Mouse (Mus musculus) monocyte, adult 5-6 weeks (primary cell): Measurements from ENCODE around the gene 5031439G07Rik. TPM values are rescaled to one million over a fixed set of nuclear protein-coding genes. Genes with fewer than 3 reads are reported as not detected.
"Not testable (repeated sequence)": the region's sequence is repeated elsewhere in the genome, so short reads cannot be mapped to it uniquely, and the experiment has no call there.

Experiments
- ATAC-seq: fragments of 153-309, 156-312 bp; replicated peaks from 2 replicates; pipeline ENCODE4 v1.8.0; 2017; ENCODE audit warnings: mild to moderate bottlenecking; ENCODE audit not compliant: low TSS enrichment, insufficient number of reproducible peaks, severe bottlenecking, poor library complexity, low FRiP score
- total RNA-seq: library from RNA; stranded (forward); fragments of 200-1000, 200-491, 200-594 nt; gene quantifications from 3 replicates; pipeline ENCODE4 v1.2.3, GENCODE M21; 2017

The 5031439G07Rik gene
- total RNA-seq = 45.7 to 67.3 TPM (median 62.2 TPM) in 3 replicates

DNA sequence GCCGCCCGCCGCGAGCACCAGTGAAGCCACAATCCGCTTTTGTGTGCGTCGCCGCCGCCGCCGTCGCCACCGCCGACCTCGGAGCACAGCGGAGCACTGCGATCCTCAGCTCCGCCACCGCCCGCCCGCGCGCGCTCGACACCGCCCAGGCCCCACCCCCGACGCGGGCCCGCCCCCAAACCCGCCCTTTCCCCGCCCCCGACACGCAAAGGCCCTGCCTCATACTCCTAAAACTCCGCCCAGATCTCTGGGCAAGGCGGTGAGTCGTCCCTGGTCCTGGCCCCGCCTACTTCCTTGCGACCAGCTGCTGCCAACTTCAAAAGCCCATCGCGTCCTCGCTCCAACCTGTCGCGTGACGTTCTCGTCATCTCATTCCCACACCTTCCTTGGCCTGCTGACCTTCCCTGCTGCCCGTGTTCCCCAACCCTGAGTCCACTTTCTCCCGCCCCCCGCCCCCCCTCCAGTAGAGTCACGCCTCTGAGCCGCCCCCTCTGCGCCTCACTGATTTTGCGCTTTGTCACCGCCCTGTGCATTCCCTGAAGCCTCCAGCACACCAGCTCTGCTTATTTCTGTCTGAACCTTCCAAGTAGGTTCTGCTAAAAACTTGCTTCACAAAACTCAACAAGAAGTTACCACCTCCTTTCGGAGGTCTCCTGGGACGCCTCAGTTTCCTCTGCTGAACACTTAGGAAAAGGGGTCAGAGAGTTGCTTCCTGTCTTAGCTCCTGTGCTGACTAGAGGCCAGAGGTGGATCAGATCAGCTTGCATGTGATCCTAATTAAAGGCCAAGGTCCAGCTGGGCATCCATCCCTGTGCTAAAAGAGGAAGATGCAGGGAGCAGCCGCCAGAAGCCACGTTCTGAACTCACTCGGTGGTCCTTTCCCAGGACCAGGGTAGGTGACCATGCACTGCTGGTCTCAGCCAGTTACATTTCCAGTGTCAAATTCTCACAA lies at the start of gene 5031439G07Rik:
5031439G07Rik (minus strand) TSS at position 678 of the 952 bp plus-strand sequence.
- peak; percentile 91 for ATAC-seq

DNA sequence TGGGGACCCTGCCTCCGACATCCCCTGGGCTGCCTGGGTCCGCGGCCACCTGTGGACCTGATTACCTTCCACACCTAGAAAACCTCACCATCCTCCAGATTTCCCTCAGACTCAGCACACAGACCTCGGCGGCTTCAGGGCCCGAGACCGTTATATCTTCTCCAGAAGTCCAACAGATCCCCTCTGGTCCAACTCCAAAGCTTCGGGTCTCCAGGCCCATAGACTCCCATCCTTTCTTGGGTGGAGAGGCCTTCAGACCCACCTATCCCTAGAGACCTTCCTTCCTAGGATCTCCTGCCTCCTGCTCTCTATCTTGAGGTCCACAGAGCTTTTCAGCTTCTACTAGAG lies 49.0 kb upstream of the 5031439G07Rik start:
- ATAC-seq = no peak

DNA sequence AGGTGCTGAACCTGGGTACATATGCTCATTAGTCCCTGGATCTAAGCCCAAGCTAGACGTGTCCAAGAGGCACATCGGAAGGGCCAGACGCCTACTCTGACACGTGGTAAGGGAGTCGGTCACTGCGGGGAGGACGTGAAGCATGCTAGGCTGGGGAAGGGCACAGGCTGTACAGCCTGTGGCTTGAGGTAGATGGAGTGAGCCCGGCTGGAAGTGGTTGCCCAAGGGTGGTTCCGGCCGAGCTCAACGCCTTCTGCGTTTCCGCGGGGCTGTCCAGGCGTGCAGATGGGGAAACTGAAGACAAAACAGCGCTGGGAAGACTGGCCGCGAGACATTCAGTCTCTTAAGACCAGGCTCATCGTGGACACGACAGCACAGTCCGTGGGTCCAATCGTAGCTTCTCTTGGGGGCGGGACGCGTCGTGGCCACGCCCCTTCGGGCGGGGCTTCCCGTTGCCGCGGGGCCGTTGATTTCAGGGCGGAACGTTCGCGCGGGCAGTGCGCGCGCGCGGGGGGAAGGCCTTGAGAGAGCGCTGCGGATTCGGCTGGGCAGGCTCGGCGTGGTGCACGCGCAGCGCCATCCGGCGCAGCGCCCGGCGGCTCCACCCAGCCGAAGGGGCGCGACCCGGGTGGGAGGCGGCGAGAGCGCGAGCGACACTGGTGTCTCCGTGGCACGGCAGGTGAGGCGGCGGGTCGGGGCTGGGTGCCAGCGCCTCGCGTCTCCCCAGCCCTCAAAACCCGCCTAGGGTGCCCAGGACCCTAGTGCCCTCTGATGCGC lies 48.4 kb upstream of the 5031439G07Rik start:
- ATAC-seq = peak; percentile 89

DNA sequence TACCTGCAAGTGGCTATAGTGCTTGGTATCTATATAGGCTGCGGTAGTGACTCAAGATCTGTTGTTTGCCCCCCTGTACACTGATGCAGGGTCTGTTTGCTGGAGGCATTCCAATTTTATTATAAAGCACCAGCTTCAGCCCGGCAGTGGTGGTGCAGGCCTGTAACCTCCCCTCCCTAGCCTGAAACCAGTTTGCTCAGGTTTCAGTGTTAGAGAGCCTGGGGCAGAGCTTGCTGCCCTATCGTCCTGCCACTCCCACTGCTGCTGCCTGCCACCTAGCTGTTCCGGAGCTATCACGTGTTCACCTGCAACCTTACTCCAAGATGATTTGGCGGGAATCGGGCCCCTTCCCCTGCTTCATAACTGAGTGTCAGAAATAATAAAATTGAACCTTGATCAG lies 45.6 kb upstream of the 5031439G07Rik start:
- ATAC-seq = not testable (repeated sequence)

DNA sequence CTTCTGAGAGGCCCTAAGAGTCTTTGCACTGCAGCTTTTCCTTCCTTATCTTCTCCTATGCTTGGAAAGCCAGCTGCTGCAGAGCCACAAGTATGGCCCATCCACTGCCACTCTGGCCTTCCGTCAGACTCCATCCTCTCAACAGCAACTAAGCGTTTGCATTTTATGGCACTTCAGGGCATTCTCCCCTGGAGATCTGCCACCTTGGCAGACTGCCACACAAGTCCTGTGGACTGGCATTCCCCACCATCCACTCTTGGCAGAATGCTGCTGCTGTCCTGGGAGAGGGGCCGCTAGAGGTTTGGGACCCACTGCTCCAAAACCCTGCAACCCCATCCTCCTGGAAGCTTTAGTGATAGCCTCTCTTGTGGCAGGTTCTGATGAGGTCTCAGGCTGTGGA lies 43.5 kb upstream of the 5031439G07Rik start:
- no peak for ATAC-seq

DNA sequence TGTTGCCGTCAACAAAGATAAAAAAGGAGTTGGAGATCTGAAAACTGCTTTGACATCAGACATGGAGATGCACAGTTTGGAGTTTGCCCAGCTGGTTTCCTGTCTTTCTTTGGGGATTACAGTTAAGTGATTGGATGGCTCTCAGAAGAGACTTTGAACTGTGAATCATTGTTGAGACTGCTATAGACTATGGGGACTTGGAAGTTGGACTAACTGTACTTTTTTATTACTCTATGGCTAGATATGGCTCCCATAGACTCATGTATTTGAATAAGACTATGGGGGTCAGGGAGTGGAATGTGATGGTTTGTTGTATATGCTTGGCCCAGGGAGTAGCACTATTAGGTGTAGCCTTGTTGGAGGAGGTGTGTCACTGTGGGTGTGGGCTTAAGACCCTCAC lies 42.3 kb upstream of the 5031439G07Rik start:
- ATAC-seq = not testable (repeated sequence)

GRCm38 (mm10) chr15:85028648-85029047 lies 40.3 kb upstream of the 5031439G07Rik start, which contains the start of gene Fam118a:
Gene Fam118a (plus strand): TSS chr15:85028948.
- ATAC-seq = not testable (repeated sequence)

- no peak for ATAC-seq
These were observed 39.4 kb upstream of the 5031439G07Rik start for GRCm38 (mm10) chr15:85027740-85028139.

- ATAC-seq = no peak
These were observed 37.8 kb upstream of the 5031439G07Rik start for GRCm38 (mm10) chr15:85026197-85026596.

DNA sequence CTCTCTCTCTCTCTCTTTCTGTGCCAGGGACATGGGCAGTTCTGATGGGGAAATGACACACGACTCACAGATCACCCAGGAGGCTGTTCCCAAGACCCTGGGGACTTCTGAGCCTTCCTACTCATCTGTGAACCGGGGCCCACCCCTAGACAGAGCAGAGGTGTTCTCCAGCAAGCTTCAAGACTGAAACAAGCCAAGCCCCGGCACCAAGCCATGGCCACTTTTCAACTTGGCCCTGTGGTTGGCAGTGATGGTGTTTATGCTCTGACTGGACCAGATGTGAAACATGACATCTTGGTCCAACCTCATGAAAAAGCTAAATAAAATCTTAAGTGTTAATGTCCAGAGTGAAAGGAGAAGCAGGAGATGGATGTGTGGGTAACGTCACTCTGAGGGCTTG lies 33.9 kb upstream of the 5031439G07Rik start:
- ATAC-seq = no peak

DNA sequence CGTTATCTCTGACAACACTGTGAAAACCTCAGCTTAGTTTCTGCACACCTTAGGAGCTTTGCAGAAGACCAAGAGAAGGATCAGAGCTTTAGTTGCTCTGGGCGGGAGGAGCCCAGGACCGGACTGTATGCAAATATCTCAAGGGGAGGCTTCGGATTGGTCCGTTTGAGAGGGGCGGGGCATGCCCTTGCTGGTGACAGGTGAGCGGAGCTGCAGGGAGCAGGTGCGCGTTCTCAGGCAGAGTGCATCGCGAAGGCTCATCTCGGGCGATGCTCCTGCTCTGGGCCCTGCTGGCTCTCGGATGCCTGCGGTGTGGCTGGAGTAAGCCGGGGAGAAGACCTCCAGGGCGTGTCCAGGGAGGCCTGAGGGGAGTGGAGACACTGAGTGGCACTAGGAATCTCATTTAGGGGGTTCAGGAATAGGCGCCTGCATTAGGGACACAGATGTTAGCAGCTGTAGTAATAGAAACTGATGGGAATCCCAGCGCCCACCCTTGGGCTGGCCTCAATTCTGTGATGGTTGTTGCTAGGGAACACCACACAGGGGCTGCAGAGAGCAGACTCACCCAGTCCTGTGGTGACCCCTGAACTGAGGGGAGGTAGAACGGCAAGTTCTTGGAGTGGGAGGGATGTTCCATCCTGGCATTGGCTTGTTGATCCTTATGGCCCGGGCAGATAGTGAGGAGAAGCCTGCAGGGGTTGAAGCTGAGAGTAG lies 28.8 kb upstream of the 5031439G07Rik start, which contains the start of gene Upk3a:
Upk3a (plus strand) TSS at position 191 of the 714 bp plus-strand sequence.
- no peak for ATAC-seq

GRCm38 (mm10) chr15:85015771-85016170 lies 27.4 kb upstream of the 5031439G07Rik start:
- no peak for ATAC-seq

DNA sequence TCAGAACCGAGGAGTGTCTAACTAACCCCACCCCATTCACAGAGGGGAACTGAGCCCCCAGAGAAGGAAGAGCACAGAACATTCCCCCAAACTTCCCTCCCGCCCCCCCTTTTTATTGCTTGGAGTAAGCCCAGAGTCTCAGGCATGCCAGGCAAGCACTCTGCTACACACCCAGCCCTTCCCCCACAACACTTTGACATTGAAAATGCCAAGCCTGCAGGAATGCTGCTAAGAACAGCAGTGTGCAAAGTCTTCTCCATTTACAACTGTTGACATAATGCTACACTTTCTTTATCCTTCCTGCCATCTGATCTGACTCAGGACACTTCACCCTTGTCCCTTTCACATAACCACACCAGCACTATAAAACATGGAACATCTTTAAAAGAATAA lies 24.3 kb upstream of the 5031439G07Rik start:
- no peak for ATAC-seq

DNA sequence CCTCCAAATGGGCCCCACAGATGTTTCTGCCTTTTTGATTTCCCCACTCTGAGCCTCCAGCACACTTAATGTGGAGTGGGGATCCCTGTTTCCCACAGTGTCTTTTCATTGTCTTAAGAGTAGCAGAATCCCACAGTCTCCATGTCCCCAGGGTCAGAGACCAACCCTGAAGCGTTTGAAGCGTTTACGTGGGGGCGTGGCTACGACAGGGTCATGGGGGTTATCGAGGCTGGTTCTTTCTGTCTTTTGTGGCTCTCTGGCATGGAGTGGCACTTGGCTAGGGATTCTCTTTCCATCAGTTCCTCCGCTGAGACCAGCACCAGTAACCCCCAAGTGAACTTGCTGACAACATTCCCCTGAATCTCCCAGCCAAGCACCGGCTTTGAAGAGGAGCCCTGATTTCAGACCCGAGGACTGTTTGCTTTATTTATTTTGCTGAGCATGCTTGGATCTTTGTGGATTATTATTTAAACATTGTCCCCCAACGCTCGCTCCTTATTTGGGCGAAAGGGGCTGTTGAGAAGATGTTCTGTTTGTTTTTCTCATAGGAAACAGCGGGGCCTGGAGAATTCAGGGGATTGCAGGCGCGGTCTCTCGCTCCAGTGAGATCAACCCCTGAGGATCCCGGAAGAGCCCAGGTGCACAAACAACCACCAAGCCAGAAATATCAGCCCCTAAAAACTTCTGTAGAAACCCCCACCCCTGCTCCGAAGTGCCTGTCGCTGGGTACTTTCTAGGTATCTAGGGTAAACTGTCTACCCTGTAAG lies 23.7 kb upstream of the 5031439G07Rik start:
- ATAC-seq = no peak

GRCm38 (mm10) chr15:85009666-85010065 lies 21.3 kb upstream of the 5031439G07Rik start:
- ATAC-seq = no peak

DNA sequence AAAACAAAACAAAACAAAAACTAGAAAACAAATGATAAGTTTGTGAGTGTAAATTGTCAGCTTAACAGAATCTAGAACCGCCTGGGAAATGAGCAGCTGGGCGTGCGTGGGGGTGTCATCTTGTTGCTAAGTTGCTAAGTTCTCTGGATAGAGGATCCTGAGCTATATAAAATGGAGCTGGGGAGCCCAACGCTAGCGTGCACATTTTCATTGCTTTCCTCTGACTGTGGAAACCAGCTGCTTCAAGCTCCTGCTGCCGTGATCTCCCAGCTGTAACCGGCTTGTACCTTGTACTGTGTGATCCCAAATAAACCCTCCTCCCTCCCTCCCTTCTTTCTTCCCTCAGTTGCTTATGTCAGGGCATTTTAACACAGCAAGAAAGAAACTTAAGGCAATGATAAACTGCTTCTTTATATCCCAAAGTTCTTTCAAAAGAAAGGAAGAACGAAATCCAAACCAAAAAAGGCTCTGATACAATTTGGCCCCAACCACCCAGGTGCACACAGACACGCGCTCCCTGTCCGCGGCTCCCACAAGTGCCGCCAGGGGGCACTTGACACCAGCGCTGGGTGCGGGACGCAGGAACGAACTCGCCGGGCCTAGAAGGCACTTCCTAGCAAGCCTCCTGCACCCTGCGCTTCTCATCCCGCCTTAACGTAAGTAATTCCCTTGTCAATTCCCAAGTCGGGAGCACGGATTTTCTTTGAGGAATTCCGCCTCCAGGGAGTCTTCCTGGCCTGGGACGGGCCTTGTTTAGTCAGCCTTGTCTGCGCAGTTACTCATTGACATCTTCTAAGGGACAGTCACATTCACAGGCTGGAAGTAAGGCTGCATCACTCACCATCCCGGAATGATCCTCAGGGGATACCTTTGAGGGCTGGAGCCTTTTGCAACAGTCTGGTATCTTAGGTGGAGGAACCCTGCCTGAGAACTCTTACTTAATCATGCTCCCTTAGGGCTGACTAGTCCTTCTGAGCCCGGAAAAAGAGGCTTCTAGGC lies 12.9 kb upstream of the 5031439G07Rik start:
- ATAC-seq = peak; percentile 54; the same call in 1 of the 2 replicates

- ATAC-seq = no peak
These were observed 11.6 kb upstream of the 5031439G07Rik start for GRCm38 (mm10) chr15:84999911-85000310.
